Mouse (Mus musculus) left cerebral cortex, adult 9 months (tissue): ENCODE data around the gene Lsm12.

Source experiments
- DNase-seq, 2 experiments: peaks; one replicate each; pipeline ENCODE4 v3.0.0; 2022; ENCODE audit warnings: low spot score in 2 of 2

Lsm12 gene

DNA sequence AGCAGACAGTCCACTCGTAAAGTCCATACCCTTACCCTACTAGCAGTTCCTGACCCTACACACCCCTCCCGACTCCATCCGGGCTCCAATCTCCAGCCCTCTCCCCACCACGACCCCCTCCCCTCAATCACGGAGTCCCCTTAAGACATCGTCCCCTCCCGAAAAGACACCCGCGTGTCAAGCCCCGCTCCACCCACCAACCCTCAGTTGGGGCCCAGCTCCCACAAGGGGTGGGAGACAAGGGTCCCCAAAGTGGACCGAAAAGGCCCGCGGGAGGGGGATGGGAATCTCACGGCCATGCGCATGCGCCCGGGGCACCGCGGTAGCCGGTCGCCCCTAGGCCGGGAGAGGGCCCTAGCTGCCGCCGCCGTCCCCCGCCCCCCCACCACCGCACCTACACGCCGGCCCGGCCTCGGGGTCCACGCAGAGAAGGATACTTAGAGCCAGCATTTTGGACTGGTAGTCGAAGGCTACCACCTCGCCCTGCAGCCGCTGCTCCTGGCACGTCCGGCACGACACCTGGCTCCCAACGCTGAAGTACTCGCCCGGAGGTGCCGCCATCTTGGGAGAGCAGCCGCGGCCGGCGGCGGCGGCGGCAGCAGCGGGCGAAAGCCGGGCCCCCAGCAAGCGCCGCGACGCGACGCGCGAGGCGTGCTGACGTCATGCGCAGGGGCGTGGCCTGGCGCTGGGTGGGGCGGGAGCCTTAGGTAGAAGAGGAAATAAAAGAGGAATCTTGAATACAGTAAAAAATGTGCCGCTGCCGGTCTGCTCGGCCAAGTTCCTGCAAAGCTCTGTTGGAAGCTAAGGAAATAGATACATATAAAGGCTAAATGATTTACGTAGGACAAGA lies at the start of gene Lsm12:
Gene Lsm12 (minus strand): TSS at position 651 of the 850 bp plus-strand sequence.
- peak; percentile 70 to 93 for DNase-seq

DNA sequence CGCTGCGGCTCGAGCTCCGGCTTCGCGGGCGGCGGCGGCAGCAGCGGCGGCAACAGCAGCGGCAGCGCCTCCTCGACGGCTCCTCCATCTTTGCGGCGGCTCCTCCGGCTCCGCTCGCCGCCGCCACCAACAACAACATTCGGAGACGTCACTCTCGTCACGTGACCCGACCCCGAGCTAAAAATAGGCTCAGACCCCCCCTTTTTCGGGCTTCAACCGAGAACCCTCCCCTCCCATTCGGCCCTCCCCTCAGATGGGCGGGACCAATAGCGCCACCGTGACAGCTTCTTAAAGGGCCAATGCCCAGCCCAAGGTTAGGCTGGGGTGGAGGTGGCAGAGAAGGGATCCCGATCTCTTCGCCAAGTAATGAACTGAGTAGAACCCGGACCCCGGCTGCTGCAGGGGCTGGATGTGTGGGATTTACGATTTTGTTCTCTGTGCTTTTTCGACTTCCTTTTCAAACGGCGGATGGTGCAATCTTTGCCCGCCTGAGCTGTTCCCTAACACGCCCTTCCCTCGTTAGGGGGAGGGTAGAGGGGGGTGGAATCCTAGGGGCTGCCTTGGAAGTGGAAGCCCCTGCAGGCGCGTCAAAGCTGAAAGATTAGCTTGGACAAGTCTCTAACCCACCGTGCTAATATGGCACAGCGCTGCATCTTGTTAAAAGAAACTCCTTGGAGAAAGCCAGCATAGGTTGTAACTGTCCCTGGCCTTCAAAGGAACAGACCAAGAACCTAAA lies 45.1 kb upstream of the Lsm12 start, which contains the start of gene Hdac5:
Gene Hdac5 (minus strand): TSS at position 161 of the 736 bp plus-strand sequence.
- peak; percentile 92 to 99 for DNase-seq

DNA sequence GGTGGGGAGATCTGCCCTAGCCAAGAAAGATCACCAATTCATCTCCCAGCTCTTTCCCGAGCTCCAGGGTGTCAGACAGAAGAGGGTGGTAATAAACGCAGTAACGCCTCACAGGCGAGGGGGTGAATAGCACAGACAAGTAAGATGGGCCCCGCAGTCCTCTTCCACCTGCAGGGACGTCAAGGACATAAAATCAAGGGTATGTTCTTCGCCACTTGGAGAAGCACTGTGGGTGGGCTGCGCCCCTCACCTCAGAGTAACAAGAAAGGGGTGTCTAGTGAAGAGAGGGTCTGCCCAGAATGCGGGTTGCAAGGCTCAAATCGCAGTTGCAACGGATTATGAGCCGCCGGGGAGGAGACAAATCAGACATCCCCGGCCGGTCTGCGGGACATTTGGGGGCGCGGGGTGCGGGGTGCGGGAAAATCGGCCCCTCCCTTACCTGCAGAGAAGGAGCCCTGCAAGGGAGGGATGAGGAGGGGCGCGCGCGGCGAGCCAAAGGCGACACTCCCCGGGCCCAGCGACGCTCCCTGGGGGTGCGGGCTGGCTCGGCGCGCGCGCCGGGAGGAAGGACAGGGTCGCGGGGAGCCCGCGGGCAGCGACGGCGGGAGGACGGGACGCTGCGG lies 44.3 kb upstream of the Lsm12 start:
- DNase-seq: no peak

DNA sequence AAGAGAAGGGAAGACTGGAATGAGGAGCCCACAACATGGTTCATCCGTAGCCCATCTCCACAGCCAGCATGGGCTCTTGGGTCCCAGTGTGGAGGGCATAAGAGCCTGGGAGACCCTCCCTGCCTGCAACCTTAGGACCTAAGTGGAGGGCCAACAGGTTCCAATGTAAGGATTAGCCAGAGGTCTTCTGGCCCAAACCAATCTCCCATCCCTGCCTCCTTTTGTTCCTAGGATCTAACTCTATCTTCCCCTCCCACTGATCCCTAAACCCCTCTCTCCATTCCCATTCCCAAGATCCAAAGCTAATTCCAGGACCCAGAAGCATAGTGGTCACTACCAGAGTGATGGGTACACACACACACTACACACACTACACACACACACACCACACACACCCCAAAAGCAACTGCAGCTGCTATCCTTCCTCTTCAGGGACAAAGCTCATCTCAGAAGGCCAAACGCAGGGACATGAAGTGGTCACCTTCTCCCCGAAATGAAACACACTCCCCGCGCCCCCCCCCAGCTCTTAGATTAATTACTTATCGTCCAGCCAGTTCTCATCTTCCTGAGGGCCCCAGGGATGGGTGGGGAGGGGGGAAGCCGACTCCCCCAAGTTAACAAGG lies 43.7 kb upstream of the Lsm12 start:
- no peak for DNase-seq

DNA sequence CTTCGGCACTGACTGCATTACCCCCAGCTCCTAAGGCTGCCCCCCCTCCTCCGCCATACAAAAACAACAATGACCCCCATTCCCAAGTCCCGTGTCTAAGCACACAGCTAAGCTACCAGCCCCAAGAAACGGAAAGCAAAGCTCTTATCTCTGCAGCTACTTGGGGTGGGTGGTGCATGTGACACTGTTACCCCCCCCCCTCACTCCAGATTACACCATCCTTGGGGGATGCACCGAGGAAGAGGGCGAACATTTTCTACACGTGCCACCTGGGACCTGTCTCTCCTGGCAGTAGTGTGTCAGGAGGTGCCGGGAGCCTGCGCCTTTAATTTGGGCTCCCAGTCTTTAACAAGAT lies 43.1 kb upstream of the Lsm12 start:
- DNase-seq: no peak

DNA sequence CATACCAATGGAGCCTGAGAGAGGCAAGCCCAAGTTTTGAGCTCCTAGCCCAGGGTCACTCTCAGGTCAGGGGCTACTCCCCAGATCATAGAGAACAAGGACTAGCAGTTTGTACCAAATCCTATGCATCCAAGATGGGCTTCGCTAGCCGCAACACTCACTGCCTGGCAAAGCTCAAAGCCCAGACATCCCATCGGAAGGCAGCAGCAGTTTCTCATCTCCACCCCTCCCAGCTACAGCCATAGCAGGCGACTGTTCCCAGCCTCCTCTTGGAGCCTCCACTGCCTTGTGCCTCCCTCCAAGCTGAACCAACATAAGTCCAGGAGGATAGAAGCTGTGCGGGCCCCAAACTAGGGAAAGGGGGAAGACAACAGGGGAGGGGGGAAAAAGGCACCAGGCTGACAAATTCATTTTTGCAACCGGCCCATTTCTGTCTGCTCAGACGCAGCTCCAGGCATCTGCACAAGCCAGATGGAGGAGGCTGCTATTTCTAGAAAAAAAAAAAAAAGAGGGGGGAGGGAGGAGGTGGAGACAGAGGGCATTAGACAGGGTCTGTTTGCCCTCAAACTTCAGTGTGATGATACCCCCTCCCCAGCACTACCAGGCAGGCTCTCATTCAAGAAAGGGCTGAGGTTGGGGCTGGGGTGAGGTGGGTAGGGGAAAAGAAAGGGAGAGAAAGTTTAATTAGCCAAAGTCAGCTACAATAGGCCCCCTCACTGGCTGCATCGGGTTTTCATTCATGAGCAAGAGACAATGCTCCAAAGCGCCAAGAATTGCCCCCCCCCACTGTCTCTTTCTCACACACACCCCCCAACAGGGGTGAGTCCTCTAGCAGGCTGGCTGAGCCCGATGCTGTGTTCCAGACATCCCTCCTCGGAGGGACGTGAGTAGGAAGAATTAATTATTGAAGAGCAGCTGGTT lies 42.4 kb upstream of the Lsm12 start:
- DNase-seq: no peak

DNA sequence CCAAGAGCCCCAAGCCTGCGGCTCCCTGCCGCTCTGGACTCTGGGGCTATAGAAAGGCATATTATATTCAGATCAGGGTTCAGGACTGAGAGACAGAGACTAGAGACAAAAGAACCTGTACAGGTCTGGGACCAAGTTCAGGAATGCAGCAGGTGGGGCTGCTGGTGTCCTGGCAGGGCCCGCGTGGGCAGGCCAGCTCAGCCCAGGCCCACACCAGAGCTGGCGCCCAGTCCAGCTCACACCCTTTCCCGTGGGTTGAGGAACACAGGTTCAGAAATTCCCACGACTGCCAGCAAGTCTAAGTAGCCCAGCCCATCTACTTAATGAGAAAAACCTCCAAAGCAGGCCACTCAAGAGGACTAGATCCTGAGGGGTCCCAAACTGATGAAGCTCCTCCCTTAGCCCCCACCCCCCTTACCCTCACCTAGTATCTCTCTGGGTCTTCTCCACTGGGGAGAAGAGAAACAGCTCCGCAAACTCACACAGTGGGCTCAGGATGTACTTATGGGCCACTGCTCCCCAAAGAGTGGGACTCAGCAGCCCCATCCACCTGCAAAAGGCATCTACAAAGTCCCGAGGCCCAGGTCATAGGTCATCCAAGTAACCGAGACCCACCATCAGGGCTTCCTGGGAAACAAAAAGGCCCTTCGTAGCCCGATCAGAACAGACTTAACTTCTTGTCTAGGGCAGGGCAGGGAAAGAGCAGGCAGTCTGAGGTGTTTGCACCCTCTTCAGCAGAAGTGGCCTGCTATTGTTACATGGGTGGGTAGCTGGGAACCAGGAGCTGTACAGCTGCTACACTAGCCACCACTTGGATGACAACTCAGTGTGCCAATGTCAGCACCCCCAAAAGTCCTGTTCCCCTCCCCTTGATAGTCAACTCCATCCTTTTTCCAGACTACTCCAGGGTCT lies 41.2 kb upstream of the Lsm12 start:
- no peak for DNase-seq

DNA sequence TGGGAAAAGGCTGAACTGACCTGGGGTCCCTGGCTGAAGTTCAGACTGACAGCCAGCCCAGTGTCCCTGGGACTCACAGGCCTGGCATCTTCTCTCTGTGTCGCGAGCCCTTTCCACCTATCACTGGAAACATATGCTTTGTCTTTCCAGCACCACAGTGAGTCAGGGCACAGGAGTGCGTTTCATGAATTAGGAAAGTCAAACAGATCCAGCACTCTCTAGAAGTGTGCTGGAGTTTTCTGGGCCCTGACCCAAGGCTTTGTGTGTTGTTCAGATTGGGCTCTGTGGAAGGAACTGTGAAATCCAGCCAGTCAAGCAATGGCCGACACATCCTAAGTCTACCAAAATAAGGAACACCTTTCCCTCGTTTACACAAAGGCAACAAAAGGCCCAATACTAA lies 40.1 kb upstream of the Lsm12 start:
- no peak for DNase-seq

DNA sequence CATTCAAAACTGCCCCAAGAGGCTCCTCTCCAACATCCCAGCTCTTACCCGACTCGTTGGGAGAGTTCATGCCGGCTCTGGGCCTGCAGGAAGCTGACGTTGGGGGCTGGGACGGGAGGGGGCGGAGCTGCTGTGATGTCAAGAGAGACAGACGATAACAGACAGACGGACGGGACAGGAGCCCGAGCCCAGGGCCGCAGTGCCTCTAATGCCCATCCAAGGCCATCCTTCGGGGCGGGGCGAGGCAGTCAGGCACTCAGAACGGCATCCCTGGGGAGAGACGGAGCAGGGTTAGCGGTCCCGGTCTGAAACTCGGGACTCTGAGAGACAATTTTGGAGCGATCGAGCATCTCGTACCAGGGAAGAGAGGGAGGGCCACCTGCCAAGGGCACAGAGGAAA lies 39.6 kb upstream of the Lsm12 start:
- no peak for DNase-seq

DNA sequence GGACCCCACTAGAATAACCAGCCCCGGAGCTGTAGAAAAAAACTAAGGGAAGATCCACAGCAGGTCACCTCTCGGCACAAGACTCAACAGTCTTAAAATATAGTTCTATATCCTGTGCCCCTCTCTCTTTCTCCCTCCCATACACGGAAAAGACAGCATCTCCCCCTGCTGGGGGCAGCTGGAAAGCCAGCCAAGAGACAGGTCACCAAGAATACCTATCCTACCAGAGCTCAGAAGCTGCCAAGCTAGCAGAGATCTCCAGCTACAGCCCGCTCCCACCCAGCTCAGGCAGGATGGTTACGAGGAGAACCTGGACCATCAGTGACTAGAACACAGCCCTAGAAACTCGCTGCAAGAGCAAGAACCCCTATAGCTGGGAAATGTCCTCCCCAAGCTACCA lies 38.1 kb upstream of the Lsm12 start:
- no peak for DNase-seq

DNA sequence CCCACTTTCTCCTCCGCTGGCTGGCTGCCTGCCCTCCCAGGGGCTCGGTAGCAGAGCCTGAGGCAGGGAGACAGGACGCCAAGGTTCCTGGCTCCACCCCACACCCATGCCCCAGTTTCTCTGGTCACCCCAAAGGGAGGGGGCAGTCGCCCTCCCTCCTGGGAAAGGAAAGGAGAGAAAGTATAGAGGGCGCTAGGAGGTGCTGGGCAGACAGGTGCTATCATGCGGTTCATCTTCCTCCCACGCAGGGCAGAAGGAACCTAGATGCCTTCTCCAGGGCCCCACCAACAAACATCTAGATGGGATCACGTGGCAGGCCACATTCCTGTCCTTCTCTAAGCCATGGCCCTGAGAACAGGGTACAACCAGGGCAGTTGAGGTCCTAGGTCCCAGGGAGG lies 36.9 kb upstream of the Lsm12 start:
- no peak for DNase-seq

DNA sequence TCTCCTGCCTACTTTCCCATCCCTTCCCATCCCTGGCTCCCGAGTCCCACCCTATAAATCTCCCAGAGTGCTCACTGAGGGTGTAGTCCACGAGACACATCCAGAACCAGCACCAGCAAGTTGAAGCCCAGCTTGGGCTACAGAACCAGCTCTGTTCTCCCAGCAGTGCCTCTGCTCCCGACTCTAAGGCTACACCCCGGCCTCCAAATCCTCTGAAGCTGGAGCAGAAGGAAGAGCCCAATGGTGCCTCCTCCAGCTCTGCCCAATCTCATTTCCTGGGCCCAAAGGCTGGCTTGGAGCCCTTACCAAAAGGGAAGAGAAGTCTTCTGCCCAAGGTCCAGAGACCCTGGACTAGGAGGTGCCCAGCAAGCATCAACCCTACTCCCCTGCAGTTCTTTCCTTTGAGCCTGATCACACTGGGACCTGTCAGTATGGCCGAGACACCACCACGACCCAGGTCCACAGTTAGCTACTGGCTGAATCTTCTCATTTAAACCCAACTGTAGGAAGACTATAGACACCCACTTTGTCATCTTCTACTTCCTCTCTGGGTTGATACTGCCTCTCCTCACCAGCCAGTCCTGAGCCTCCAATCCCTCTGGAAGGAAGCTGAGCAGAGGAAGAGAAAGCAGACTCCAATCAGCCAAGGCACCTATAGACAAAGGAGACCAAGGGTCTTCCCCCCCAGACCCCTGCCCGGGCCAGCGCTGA lies 36.3 kb upstream of the Lsm12 start:
- DNase-seq: no peak

DNA sequence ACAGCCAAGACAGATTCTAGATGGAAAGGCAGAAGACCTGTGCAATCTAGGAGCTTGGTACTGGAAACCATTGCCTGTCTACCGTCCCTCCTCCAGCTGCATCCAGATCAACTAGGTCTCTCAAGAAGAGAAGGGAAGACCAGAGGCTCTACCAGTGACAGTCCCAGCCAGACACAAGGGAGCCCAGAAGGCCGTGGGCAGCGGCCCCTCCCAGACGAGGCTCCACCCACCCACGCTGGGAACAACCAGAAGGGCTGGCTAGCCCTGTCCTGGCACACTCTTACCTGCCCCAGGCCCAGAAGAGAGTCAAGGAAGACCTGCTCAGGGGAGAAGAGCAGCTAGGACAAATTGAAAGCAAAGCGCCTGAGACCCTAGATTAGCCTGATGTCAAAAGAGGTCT lies 35.4 kb upstream of the Lsm12 start:
- no peak for DNase-seq

DNA sequence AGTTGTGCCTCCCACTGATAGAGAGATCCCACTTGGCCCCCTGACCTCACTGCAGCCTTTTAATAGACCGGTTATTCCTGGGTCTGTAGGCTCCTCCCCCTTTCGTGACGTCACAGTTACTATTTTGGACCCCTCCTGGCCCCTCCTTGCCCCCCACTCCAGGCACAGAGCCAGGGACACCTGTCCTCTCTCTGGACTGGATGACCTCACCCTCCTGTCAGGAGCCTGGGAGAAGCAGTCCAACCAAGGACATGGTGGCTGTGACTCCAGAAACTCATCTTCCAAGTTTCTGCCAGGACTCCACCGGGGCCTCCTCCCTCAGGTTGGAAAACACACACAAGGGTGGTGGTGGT lies 34.9 kb upstream of the Lsm12 start:
- DNase-seq: no peak

DNA sequence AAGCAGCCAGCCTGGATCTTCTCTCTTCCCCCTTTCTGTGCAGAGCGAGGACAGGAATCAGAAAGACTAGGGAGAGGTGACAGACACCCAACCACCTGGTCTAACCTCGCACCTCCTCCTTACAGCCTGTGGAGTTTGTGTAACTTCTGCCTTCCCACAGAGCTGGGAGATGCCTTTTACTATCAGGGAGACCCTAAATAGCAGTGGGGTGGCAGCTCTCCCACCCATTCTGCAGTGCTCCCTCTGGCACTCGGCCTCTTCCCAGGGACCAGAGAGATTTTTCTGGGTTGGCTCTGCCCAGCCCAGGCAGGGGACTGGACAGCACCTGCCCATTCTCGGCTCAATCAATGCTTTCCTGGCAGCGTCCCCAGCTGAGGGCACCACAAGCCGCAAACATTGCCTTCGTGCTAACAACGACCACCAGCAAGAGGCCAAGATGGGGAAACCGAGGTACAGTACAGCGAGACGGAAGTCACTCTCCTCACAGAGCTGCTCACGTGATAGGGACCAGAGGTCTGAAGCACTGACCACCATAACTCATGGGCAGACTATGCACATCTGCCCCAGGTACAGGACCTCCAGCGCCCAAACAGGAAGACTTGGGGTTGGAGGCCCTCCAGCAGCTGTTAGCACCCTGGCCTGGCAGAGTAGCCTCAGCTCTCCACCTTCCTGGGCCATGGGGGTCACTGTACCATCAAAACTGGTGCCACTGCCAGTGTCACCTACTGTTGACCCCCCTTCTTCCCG lies 34.3 kb upstream of the Lsm12 start:
- DNase-seq: peak in 1 of 2 experiments; percentile 59

DNA sequence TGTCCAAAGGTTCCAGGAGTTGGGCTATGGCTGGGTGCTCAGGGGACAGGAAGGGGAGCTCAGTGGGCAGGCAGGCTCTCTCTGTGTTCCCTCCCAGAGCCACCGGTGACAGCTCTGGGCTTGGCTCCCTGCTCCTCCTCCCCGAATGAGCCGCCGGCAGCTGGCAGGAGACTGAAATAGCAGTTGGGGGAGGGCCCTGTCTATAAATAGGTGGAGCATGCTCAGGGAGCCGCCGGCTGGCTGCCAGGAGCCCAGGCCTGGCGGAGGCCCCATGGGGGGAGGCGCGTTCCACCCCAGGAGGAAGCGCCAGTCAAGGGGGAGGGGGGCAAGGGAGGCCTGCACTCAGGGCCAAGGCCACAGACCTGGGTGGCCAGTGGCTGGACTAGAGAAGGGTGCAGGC lies 33.7 kb upstream of the Lsm12 start:
- peak; percentile 91 to 97 for DNase-seq

DNA sequence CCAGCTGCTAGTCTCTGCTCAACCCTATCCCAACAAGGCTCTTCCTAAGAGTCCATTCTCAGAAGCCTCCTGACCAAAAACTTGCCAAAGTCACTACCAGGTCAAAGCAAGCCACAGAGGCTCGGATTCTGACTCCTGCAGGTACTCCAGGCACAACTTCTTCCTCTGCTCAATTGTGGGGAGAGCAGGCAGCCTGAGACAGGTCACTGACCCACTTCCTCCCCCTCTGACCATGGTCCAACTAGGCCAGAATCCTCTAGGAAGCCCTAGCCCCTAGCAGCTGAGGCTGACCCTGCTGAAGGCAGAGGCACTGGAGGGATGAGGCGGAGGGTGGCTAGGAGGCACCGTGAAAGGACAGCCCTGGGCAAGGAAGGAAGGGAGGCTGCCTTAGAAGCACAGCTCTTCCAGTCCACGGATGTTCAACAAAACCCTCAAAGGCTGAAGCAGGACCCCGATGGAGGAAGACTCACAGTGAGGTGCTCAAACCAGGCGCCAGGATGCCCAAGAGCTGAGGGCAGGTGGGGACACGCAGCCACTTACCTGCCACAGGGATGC lies 32.9 kb upstream of the Lsm12 start:
- DNase-seq: no peak

DNA sequence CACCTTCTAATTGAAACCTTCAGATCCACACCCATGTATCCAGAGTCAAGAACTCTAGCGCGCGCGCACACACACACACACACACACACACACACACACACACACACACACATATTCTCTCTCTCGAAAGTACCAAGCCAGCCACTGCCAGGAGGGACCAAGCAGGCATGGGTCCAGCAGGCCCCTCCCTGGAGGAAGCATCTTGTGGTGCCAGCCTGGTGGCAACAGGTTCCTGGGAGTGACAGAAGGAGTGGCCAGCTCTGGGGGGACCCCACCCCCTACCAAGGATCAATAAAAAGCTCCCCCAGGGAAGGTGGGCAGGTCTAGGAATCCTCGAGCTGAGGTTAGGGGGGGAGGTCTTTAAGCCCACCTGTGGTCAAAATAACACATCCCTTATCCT lies 32.3 kb upstream of the Lsm12 start:
- DNase-seq: no peak

DNA sequence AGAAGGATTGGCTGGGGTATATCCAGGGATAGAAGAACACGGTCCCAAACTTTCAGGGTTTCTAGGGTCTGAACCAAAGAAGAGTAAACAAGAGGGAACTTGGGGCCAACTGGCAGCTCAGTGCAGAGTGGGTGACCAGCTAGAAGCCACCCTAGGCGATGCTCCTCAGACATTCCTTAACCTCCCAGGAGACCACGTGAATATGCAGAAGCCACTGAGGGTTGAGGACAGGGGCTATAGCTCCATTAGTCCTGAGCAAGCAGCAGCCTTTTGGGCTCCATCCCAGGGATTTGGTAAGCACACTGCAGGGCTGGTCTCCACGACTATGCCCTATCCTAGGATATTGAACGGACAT lies 31.8 kb upstream of the Lsm12 start:
- no peak for DNase-seq
